Mouse (Mus musculus): ENCODE results near the gene Sdc4.

Sdc4 gene

DNA sequence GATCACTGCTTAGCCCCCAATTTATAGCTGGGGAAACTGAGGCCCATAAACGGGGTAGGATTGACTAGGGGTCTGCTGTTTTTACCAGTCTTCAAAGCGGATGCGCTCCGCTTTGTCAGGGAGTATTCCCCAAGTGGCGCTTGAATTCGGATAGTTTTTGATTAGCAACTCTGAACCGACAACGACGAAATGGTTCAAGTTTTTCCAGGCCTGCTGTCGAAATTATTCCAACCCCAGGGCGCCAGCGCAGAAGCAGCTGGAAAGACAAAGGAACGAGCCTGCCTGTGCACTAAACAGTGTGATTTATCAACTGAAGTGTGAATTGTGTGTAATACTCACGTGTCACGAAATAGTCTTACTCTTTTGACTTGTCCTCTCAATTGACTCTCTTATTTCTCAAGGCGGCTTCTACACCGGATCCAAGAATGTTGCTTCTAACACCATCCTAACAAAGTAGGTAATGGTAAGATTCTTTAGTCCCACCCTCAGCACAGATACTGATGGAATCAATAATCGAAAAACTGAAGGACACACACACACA lies at the start of gene Sdc4:
Gene Sdc4 (minus strand): TSS at position 428 of the 541 bp plus-strand sequence.
- DNase-seq (ENCODE audit: low read depth, low spot score) = no peak

DNA sequence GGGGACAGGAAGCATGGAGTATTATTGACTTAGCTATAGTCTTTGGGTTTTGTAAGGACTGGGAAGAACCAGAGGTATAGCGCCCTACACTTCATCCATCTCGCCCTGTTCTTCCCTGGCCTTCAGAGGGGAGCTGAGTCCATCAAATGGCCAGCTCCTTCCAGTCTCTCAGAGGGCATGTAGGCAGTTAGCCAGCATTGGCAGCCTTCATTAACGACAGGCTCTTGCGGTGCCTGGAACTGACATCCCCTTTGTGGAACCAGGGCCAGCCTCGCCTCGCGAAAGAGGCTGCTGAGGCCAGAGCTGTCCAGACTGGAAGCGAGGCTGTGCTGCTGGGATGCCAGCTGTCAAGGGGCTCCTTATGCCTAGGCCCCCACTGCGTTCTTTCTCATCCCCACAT lies 44.1 kb upstream of the Sdc4 start:
- peak; percentile 68 for DNase-seq (ENCODE audit: low read depth, low spot score)

DNA sequence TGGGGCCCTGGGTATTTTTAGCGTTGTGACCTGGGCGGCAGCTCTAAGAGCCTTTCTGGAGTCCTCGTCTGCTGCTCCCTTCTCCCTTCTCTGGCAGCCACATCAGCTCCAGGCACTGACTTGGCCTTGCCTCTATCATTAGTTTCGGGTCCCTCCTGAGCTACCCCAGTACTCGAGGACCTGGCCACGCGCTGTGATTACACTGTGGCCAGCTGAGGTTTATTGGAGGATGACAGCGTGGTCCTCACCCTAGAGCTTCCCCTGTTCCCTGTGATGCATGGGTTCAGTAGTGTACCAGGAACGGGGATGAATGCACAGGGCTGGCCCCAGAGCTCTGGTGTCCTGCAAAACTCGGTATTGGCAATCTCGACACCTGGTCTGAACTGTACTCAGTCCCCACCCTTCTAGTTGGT lies 43.4 kb upstream of the Sdc4 start:
- no peak for DNase-seq (ENCODE audit: low read depth, low spot score)

DNA sequence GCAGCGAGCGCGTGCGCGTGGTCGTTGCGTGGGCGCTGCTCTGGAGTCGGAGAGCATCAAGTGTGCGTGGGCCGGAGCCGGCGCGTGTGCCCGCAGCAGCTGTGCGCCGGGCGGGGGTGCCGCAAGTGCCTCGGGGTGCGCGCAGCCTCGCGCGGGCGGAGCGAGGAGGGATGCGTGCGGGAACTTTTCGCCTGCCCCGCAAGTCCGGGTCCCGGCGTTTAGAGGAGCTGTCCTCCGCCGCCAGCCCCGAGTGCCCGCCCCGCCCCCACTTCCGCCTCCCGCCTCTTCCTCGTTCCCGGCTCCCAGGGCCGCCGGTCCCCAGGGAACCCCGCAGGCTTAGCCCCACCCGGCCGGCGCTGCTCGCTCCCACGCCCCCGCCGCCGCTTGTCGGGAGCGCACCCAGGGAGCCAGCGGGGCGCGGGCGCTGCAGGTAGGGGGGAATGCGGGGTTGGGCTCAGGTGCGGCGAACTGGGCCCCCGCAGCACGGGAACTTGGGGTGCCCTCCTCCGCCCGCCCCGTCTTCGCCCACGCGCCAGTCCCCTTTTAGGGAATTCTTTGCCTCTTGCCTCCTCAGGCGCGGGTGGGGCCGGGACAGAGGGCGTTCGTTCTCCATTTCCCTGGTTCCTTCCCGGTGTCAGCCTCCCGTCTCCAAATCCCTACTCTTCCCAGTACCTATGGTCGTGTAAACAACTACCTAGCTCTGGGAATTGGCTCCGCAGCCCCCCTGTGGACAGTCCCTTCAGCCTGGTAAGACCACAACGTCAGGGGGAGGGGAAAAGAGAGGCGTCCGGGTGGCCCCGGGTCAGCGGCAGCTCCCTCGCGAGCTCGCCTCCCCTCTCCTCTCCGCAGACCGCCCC lies 42.8 kb upstream of the Sdc4 start:
- DNase-seq (ENCODE audit: low read depth, low spot score) = peak; percentile 74

DNA sequence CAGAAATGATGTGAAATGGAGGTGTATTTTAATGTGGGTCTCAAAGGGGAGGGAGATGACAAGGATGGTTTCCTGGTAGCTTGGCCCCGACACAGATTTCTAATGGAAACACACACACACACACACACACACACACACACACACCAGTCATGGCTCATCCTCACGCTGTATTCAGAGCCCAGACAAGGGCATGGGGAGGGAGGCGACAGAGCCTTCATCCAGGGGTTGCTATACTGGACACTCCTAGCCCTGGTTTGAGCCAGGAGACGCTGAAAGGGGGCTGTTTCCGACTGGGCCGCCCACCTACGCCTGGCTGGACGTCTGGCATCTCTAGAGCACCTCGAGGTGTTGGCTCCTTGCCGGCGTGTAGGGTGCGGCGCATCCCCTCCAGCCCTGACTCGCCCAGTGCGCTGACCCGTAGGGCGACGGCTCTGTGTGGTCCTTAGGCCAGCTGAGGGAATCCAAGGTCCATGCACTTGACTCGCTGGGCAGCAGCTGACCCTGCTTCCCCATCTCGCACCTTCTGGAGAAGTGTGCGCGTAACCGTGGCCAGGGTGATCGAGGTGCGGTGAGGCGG lies 42.1 kb upstream of the Sdc4 start, which contains the start of gene Dbndd2:
Gene Dbndd2 (plus strand): TSS at position 426 of the 577 bp plus-strand sequence.
- no peak for DNase-seq (ENCODE audit: low read depth, low spot score)

DNA sequence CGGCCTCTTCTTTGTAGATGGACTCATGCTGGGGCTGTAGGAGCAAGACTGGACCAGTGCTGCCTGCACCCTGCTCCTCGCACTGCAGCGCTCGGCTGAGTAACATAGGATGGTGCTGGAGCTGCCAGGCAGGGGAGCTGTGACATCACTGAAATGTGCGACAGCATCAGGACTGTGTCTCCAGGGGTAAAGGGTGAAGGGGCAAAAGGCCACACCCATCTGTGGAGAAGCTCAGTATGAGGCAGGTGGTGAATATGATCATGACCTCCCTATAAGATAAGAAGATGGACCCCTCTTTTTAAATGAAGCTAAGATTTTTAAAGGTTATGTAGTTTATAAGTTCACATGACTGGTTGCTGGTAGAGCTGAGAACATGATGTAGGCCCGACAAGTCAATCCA lies 29.9 kb upstream of the Sdc4 start, which contains the start of gene Trp53tg5:
Gene Trp53tg5 (minus strand): TSS at position 101 of the 400 bp plus-strand sequence.
- DNase-seq (ENCODE audit: low read depth, low spot score) = no peak

DNA sequence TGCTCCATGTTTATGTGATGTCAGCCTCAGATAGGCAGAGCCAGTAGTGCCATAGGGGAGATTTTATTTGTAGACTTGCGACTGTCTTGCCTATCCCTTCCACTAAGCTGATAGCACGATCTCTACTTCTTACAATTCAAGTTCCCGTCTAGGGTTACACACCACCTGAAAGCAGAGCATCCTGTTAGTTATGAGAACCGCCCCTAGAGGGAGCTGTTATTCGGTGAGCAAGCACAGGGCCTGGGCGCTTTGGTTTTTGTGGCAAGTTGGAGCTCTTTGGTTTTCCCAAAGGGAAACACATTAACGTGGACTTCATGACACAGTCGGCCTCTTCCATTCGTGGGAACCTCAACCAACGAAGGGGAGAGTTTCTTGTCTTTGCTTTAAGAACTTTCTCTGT lies 26.6 kb upstream of the Sdc4 start:
- DNase-seq (ENCODE audit: low read depth, low spot score) = no peak

DNA sequence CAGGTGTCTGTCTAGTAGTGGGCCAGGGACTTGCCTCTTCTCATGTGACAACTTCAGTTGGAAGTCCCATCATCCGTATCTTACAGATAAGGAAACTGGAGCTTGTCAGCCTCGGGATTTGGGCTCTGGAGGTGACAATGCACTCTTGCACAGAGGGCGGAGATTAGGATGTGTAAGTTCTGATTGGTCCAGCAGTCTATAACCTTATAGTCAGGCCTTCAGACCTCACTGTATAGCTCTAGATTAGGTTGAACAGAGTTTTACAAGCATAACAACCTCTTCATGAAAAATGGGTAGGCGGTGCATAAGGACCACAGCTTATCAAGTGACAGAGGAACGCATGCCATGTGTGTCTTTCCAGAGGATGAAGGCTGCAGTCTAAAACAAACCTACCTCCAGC lies 23.1 kb upstream of the Sdc4 start:
- no peak for DNase-seq (ENCODE audit: low read depth, low spot score)

DNA sequence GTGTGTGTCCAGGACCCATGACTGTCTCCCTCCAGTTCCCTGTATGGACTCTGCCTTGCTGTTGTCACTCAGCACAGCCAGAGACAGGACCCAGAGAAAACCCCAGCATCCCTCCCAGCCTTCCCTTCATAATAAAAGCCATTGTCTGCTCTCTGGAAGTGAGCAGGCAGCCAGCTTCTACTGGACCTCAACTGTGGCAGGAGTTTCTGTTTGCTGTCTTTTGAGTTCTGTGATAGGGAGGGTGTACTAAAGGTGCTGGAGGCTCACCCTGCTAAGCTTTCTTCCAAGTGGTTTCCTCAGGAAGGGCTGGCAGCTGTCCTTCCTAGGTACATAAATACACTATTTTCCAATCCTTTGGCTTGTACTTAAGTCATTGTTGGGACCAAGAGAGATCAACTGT lies 21.5 kb upstream of the Sdc4 start:
- no peak for DNase-seq (ENCODE audit: low read depth, low spot score)

DNA sequence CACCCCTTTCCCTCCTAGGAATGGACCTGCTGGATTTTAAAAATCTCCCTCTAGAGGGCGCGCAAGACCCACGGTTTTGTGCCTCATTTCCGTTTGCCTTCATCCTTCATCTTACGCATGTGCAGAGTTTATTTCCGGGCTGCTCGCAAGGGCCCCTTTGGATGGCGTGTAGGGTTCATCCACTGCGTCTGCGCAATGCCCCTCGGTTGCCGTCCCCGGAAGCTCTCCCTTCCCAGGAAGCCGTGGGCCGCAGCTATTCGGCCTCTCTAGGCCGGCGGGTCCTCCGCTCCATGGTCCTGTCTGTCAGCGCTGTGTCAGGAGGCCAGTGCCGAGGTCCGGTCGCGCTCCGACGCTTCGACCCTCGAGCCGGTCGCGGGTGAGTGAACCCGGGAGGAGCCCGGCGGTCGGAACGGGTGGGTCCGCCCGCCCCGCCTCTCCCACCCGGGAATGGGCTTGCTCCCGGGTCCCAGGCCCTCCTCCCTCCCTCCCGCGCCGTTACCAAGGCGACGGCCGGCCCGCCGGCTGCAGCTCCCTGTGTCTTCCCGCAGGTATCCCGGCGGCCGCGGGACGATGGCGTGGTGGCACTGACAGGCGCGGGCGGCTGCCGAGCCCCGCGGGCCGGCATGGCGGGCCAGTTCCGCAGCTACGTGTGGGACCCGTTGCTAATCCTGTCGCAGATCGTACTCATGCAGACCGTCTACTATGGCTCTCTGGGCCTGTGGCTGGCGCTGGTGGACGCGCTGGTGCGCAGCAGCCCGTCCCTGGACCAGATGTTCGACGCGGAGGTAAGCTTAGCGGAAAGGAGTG lies 17.3 kb upstream of the Sdc4 start, which contains the start of gene Gm20458:
Gene Gm20458 (plus strand): TSS at position 223 of the 807 bp plus-strand sequence.
- DNase-seq (ENCODE audit: low read depth, low spot score) = peak; percentile 99

DNA sequence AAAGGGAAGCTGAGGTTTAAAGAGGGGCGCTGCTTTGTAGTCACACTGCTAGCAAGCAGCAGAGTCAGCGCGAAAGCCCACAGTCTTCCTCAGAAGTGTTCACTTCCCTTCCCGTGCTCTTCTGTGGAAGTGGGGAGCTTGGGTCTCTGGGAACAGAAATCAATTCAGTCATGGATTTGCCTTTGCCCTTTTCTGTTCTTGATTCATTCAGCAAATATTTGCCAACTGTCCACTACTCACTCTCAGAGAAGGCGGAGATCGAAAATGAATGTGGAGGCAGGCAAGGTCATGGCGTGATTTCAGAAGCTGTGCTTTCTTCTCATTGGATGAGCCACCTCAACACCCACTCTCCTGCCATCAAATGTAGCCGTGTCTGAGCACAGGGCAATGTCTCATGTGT lies 14.8 kb upstream of the Sdc4 start:
- DNase-seq (ENCODE audit: low read depth, low spot score) = no peak

DNA sequence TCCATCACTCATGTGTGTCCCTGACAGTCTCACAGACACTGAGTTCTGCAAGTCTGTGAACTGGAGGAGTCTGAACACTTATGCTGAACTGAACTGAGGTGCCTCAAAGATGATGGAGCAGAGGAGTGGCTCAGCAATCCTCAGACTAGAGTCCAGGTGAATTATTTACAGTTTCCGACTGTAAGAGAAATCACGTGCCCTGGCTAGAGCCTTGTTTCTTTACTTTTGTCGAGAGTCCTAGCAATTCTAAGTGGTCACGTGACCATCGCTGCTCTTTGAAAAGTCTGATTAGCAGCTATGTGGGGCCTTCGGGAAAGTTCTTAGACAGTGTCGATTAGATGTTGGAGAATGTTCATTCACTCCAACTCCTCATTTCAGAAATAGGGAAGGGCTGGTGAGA lies 14.3 kb upstream of the Sdc4 start:
- DNase-seq (ENCODE audit: low read depth, low spot score) = no peak

DNA sequence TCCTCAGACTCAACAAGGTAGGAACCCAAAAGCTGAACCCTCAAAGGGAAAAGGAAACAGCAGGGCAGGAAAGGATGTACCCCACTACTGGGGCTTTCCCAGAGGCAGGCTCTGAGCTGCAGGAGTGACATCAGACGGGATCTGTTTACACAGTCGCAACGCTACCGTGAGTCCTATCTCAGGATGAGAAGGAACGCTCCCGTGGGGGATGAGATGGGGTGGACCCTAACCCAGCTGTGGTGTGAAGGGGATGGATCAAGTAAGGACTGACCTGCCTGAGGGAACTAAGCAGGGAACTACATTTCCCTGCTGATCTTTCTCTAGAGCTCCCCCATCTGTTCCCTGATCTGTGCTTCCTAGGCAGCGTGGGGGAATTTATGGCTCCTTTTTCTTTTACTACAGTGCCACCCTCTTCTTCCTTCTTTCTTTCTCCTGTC lies 13.2 kb upstream of the Sdc4 start, which contains the start of gene Sys1:
Gene Sys1 (plus strand): TSS at position 101 of the 437 bp plus-strand sequence.
- DNase-seq (ENCODE audit: low read depth, low spot score) = peak; percentile 58

DNA sequence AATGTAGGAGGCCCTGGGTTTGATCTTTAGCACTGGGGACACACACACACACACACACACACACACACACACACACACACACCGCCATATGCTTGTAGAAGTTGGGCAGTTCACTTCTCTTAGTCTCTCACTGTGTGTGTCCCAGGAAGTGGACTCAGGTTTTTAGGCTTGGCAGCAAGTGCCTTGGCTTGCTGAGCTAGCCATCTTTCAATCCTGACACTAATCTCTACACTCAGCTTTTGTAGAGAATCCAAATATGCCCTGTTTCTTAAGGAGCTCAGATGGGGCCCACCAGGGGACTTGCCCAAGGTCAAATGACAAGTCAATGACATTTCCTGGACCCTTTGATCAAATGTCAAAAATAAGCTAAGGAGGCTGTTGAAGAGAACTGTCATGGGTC lies 12.7 kb upstream of the Sdc4 start:
- no peak for DNase-seq (ENCODE audit: low read depth, low spot score)

DNA sequence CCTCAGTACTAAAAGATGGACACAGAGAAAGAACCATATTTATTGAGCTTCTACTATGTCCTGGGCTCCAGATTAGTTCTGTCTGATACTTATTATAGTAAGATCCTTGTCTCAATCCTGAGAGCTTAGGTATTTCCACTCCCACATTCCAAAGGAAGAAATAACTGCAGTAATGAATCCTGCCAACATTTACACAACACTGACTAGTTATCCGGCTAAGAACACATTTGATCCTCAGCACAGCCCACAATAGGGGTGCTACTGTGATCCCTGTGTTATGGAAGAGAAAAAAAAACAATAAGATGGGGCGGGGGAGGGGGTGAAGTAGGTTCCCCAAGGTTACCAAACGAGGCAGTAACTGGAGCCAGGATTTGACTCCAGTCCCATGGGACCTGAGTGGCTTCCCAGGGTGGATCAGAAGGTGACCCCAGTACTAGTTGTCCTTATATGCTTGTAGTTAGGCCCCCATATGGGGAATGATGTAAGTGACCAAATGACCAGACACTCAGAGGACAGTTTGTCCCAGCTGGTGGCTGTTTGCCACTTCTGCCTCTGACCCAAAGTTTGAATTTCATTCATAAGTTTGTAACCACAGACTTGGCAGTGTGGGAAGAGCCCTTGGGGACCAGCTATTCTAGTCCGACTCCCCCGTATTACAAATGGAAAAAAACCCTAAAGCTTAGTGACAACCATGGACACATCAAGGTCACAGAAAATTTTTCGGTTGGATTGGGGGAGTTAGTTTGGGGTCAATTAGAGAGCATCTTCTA lies 11.9 kb upstream of the Sdc4 start:
- DNase-seq (ENCODE audit: low read depth, low spot score) = no peak

DNA sequence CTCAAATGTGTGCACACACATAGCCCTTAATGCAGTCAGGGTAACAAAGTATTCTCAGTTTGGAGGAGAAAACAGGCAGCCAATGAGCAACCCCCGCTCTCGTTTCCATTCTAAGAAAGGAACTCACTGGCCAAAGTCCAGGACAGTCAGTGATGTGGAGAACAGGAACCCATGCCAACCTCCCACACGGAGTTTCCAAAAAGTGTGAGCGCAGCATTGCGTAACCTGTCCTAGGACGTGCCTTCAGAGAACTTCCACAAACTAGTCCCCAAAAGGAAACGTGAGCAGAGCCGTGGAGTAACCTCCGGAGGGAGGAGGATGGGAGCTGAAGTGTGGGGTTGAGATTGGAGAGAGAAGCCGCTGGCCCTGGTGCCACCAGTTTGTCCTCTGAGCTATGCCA lies 11.2 kb upstream of the Sdc4 start:
- peak; percentile 83 for DNase-seq (ENCODE audit: low read depth, low spot score)

DNA sequence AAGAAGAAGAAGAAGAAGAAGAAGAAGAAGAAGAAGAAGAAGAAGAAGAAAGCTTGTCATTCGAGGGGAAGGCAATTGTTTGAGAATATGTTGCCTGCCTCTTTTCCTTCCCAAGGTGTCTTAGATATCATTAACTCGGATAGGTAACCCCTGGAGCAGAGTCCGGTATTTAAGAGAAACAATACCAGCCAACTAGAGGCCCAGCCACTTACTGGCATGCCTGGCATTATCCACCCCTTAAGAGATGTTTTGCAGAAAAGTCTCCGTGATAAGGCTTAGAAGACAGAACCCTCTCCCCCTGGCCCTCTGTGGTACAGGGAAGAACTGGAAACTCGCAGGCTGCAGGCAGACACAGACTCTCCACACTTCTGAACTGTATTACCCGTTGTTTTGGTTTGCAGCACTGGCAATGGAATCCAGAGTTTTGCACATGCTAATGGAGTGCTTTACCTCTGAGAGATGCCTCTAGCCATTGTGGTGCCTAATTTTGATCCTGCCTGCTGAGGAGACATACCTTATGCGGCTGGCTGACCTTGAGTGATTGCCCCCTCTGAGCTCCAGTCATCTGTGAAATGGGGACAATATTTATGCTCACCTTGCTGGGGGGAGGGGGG lies 10.3 kb upstream of the Sdc4 start:
- no peak for DNase-seq (ENCODE audit: low read depth, low spot score)

DNA sequence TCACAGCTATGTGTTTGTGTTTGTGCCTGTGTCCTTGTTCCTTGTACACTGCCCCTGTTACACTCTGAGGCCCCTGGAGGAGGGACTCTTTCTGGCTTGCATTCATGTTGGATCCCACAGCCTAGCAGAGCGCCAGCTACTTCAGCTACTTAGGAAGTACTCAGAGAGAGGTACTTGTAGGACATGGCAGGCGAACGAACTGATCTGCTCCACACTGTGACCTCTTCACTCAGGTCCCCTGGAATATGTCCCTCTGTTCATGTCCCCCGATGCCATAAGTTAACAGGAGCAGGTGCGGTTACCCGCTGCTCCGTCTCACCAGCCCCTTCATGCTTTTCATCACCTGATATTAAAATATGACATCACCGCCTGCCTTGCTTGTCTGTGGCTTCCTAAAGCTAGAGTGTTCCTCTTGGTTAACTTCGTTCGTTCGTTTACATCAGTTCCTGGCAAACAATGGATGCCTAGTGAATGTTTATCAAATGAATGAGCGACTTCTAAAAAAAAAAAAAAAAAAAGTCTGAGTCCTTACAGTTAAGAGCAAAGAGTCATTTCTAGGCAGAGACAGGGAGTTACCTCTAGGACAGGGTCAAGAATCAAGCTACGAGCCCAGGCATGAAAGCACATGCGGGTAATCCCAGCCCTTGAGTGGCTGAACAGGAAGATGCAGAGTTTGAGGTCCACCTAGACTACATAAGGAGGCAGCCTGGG lies 9.5 kb upstream of the Sdc4 start:
- DNase-seq (ENCODE audit: low read depth, low spot score) = no peak

DNA sequence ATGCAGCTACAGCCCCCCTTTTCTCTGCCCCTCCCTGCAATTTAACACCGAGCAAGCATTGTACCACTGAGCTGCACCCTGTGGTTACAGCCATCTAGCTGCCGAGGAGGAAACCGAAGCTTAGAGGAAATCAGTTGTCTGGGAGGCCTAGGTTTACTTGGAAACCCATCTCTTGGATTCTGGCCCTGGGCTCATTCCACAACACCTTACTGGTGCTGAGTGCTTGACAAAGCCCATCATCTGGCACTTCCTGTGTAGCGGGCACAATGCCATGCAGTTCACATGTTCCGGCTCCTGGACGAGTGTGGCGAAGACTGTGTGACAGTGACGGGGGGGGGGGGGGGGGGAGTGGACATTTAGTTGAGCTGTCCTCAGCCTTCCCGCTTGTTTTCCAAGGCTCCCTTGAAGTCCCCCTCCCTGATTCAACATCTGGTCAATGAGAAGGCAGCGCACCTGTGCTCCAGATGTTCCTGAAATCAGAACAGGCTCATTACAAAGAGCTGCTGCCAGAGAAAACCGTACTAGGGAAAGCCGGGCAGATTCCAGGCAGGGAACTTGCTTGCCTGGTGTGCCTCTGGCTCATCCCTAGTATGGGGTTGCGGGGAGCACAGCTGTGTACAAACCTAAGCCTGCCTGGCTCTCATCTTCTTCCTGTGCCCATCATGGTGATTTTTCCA lies 8.5 kb upstream of the Sdc4 start:
- no peak for DNase-seq (ENCODE audit: low read depth, low spot score)
